Comparison of ENCODE assay signal across 8 mouse cellular contexts in the genomic region with DNA sequence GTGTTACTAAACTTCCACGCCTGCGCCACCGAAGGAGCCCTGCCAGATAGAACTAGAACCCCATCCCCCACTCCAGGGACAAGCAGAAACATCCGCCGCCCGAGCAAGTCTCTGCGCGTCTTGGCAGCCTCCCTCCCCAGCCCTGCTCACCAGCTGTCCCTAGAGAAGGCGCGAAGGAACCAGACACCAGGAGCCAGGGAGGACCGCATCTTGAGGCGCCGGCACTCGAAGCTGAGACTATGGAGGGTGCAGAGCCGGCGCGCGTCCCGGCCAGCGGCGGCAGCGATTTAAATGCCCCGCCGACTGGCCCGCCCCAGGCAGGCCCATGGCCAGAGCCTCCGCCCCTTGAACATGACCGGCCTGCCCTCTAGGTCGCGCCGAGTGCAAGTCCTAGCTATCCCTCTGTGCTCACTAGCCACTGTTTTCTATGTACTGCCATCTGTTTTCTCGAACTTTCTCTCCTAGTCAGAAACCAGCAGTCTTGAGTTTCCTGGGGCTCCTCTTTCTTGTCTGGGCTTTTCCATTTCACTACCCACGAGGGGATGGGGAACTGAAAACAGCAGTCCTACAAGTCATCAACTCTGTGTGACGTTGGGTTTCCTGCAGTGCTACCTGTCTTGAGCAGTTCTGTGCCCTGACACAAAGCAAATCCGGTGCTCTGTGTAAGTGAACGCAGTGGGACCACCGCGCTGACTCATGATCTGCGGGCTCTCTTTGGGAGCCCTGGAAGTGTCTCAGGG. TPM values are rescaled to one million over a fixed set of nuclear protein-coding genes. Genes with fewer than 3 reads are reported as not detected.
DNase-seq lines count a peak whose midpoint lies in the region; ATAC-seq and TF ChIP-seq lines count a peak whose summit lies in the region.

A gene (minus strand): TSS at position 590 of the 740 bp plus-strand sequence.

- DNase-seq in cerebellum, adult 11 months = peak; percentile 13
- no peak for DNase-seq in cerebellum, adult 8-10 months
- DNase-seq in embryonic facial prominence, embryonic 11.5 days (ENCODE audit: low spot score) = peak; percentile 71
- DNase-seq in heart, adult 8-10 months (ENCODE audit: low spot score) = peak; percentile 60
- DNase-seq in kidney, adult 2 months = peak; percentile 78
- DNase-seq in spleen, postnatal 10 days (ENCODE audit: low spot score in 2 of 2) = peak; percentile 25 to 56

- H3K27ac ChIP-seq in embryonic facial prominence, embryonic 11.5 days (replicated peaks; ENCODE audit: low read depth, low read length) = no peak within 1 kb of the TSS
- no peak within 1 kb of the TSS for H3K27ac ChIP-seq in kidney, adult 2 months (ENCODE audit: insufficient read depth, low read depth, low read length)
- no peak within 1 kb of the TSS for H3K27ac ChIP-seq in limb, embryonic 12.5 days
- H3K27ac ChIP-seq in midbrain, embryonic 13.5 days = no peak within 1 kb of the TSS

- TF ChIP-seq CTCF in kidney, adult 2 months (conservative IDR thresholded peaks at IDR 0.05; ENCODE audit: insufficient read depth, insufficient read length, low read depth, low read length) = no peak

- TF ChIP-seq POLR2A in kidney, adult 2 months (IDR thresholded peaks at IDR 0.05; ENCODE audit: low read depth, low read length) = no peak

- no peaks in the 10 kb centered on the region for H3K9me3 ChIP-seq in embryonic facial prominence, embryonic 11.5 days (replicated peaks; ENCODE audit: control insufficient read depth, low read length)
- H3K9me3 ChIP-seq in limb, embryonic 12.5 days = no peaks in the 10 kb centered on the region
- H3K9me3 ChIP-seq in midbrain, embryonic 13.5 days = no peaks in the 10 kb centered on the region

- 3% methylated on average over 38 of the region's 38 CpGs for WGBS in embryonic facial prominence, embryonic 11.5 days
- WGBS in kidney, adult 2 months = 2% methylated on average over 38 of the region's 38 CpGs
- 2% methylated on average over 38 of the region's 38 CpGs for WGBS in limb, embryonic 12.5 days
- WGBS in midbrain, embryonic 13.5 days = 3% methylated on average over 38 of the region's 38 CpGs

- H3K36me3 ChIP-seq in embryonic facial prominence, embryonic 11.5 days (replicated peaks; ENCODE audit: control insufficient read depth, insufficient read depth, low read depth, low read length) = no peaks in the 10 kb centered on the region
- H3K36me3 ChIP-seq in kidney, adult 2 months (ENCODE audit: control insufficient read depth, insufficient read depth, low read length) = no peaks in the 10 kb centered on the region
- no peaks in the 10 kb centered on the region for H3K36me3 ChIP-seq in limb, embryonic 12.5 days
- H3K36me3 ChIP-seq in midbrain, embryonic 13.5 days = no peaks in the 10 kb centered on the region

- peak within 1 kb of the TSS; percentile 87 for H3K4me2 ChIP-seq in embryonic facial prominence, embryonic 11.5 days (ENCODE audit: low read depth, low read length)
- peak within 1 kb of the TSS; percentile 89 for H3K4me2 ChIP-seq in limb, embryonic 12.5 days
- H3K4me2 ChIP-seq in midbrain, embryonic 13.5 days (replicated peaks) = peak within 1 kb of the TSS; percentile 84

- H3K27me3 ChIP-seq in embryonic facial prominence, embryonic 11.5 days (ENCODE audit: control insufficient read depth, insufficient read depth, low read length) = no peaks in the 10 kb centered on the region
- H3K27me3 ChIP-seq in kidney, adult 2 months (replicated peaks; ENCODE audit: control insufficient read depth, insufficient read depth, low read length) = no peaks in the 10 kb centered on the region
- 0 out of 2 replicates have a peak, but pooled peaks cover 3% of the 10 kb centered on the region for H3K27me3 ChIP-seq in limb, embryonic 12.5 days
- peaks cover 20% of the 10 kb centered on the region for H3K27me3 ChIP-seq in midbrain, embryonic 13.5 days

- H3K4me1 ChIP-seq in embryonic facial prominence, embryonic 11.5 days (ENCODE audit: control insufficient read depth, insufficient read depth, low read length) = no peaks in the 10 kb centered on the region
- H3K4me1 ChIP-seq in kidney, adult 2 months (ENCODE audit: control insufficient read depth, insufficient read depth, low read length) = peaks cover 5% of the 10 kb centered on the region
- peaks cover 12% of the 10 kb centered on the region for H3K4me1 ChIP-seq in limb, embryonic 12.5 days (replicated peaks)
- peaks cover 13% of the 10 kb centered on the region for H3K4me1 ChIP-seq in midbrain, embryonic 13.5 days (replicated peaks)

- ATAC-seq in embryonic facial prominence, embryonic 11.5 days (replicated peaks; ENCODE audit: insufficient number of reproducible peaks, low FRiP score, low TSS enrichment, low read depth) = peak; percentile 70
- peak; percentile 85 for ATAC-seq in limb, embryonic 12.5 days (ENCODE audit: insufficient number of reproducible peaks, insufficient read depth, low FRiP score, low TSS enrichment, low read depth)
- ATAC-seq in midbrain, embryonic 13.5 days = peak; percentile 75

- H3K9ac ChIP-seq in embryonic facial prominence, embryonic 11.5 days (replicated peaks; ENCODE audit: low read length) = peak within 1 kb of the TSS; percentile 69
- peak within 1 kb of the TSS; percentile 66 for H3K9ac ChIP-seq in limb, embryonic 12.5 days (replicated peaks)
- H3K9ac ChIP-seq in midbrain, embryonic 13.5 days (replicated peaks) = peak within 1 kb of the TSS; percentile 62

- peak within 1 kb of the TSS; percentile 42 for H3K4me3 ChIP-seq in embryonic facial prominence, embryonic 11.5 days (ENCODE audit: low read depth, low read length)
- H3K4me3 ChIP-seq in kidney, adult 2 months (ENCODE audit: insufficient read depth, low read depth, low read length) = peak within 1 kb of the TSS; percentile 47
- peak within 1 kb of the TSS; percentile 46 for H3K4me3 ChIP-seq in limb, embryonic 12.5 days (replicated peaks)
- peak within 1 kb of the TSS; percentile 41 for H3K4me3 ChIP-seq in midbrain, embryonic 13.5 days (replicated peaks)

RNA-seq across cellular contexts. Expression of the gene that starts here (rescaled TPM):
- polyA plus RNA-seq in embryonic facial prominence, embryonic 11.5 days (2014; fragmentation: Nextera tagmentation; extraction: Ambion mirVana) = 1.5 and 2.9 TPM in 2 replicates
- total RNA-seq in heart, adult 8-10 months (2022) = 1 to 10 TPM; 2.5 to 3.7 (median 3.2) TPM
- 2.5 and 2.6 TPM in 2 replicates for polyA plus RNA-seq in kidney, adult 2 months (2012; rRNA removed)
- 1.1 and 2.1 TPM in 2 replicates for polyA plus RNA-seq in limb, embryonic 12.5 days (2016; fragmentation: Nextera tagmentation; extraction: Ambion mirVana)
- 0.72 and 0.96 TPM in 2 replicates for polyA plus RNA-seq in midbrain, embryonic 13.5 days (2015; fragmentation: Nextera tagmentation; extraction: Ambion mirVana)

Comparison
In these comparisons a context has a peak if more than half of its experiments do, and no peak if none do; other contexts are left out.
1. Peak in ATAC-seq, H3K4me3 ChIP-seq, H3K9ac ChIP-seq and H3K4me2 ChIP-seq in midbrain, embryonic 13.5 days; RNA of the gene not detected or under 1 TPM.